Mouse (Mus musculus) limb, embryonic 14.5 days (tissue): ENCODE measurements around the gene Elp4. TPM values are rescaled to one million over a fixed set of nuclear protein-coding genes. Genes with fewer than 3 reads are reported as not detected.

Source experiments
- ATAC-seq: fragments of 200-750 bp; cut with Nextera tagmentation; 2 replicates; pipeline ENCODE4 v1.8.0; 2017; ENCODE audit warnings: low read depth, moderate number of reproducible peaks, moderate TSS enrichment; ENCODE audit not compliant: low FRiP score
- DNase-seq: peaks from one replicate; pipeline ENCODE4 v3.0.0-alpha.2; 2015; ENCODE audit warnings: low spot score
- H3K27ac ChIP-seq: fragments of 300-500 bp; sonication (generic); replicated peaks from 2 replicates; pipeline ENCODE4 v1.5.1; 2014; ENCODE audit warnings: low read depth, mild to moderate bottlenecking, low read length, moderate library complexity, mixed read lengths
- H3K27me3 ChIP-seq: fragments of 300-500 bp; sonication (generic); 2 replicates; pipeline ENCODE4 v1.6.1; 2014; ENCODE audit warnings: low read length, mixed read lengths; ENCODE audit not compliant: control insufficient read depth, insufficient read depth
- H3K36me3 ChIP-seq: fragments of 300-500 bp; sonication (generic); 2 replicates; pipeline ENCODE4 v1.6.1; 2014; ENCODE audit warnings: mild to moderate bottlenecking, low read length, moderate library complexity, mixed read lengths; ENCODE audit not compliant: control insufficient read depth, insufficient read depth
- H3K4me1 ChIP-seq: fragments of 300-500 bp; sonication (generic); 2 replicates; pipeline ENCODE4 v1.6.1; 2014; ENCODE audit warnings: antibody characterized with exemption, low read length, mixed read lengths; ENCODE audit not compliant: control insufficient read depth, insufficient read depth
- H3K4me2 ChIP-seq: fragments of 300-500 bp; sonication (generic); replicated peaks from 2 replicates; pipeline ENCODE4 v1.6.1; 2014; ENCODE audit warnings: low read depth, mild to moderate bottlenecking, low read length, moderate library complexity; ENCODE audit not compliant: severe bottlenecking
- H3K4me3 ChIP-seq: fragments of 300-500 bp; sonication (generic); replicated peaks from 2 replicates; pipeline ENCODE4 v1.5.1; 2014; ENCODE audit warnings: low read length
- H3K9ac ChIP-seq: fragments of 300-500 bp; sonication (generic); 2 replicates; pipeline ENCODE4 v1.6.1; 2014; ENCODE audit warnings: mild to moderate bottlenecking, low read depth, low read length, moderate library complexity; ENCODE audit not compliant: severe bottlenecking
- H3K9me3 ChIP-seq: fragments of 300-500 bp; sonication (generic); 2 replicates; pipeline ENCODE4 v1.6.1; 2016; ENCODE audit warnings: low read length; ENCODE audit not compliant: control insufficient read depth
- POLR2A ChIP-seq: fragments of 200-500 bp; IDR thresholded peaks from 2 replicates; pipeline ENCODE4 v1.8.0; 2012; ENCODE audit warnings: inconsistent platforms, mild to moderate bottlenecking, moderate library complexity, borderline replicate concordance; ENCODE audit not compliant: insufficient read depth, insufficient read length; ENCODE audit errors: extremely low read depth
- WGBS: fragments of 180-500 bp; shearing (Covaris S2); extraction: QIAGEN DNeasy Blood & Tissue Kit; methylation state at CpG from one replicate; pipeline ENCODE4 v1.1.7; 2014; 5-methylcytosine and 5-hydroxymethylcytosine counted together
- polyA plus RNA-seq, 2 experiments: library from polyadenylated mRNA; depleted of rRNA in 1 of 2; stranded (reverse) in 1 of 2; unstranded in 1 of 2; fragments of >200 nt; fragmentation: Nextera tagmentation in 1 of 2; extraction: Ambion mirVana in 1 of 2; gene quantifications; 2 replicates each; pipeline versions ENCODE4 v1.2.1 to v1.2.3; 2012 to 2014

The Elp4 gene
- polyA plus RNA-seq, 2 experiments: 12.5 to 31.2 TPM

GRCm38 (mm10) chr2:105687317-105687991 is 216.9 kb downstream of the Elp4 start:
- DNase-seq (no peak), ATAC-seq (no peak)
- no peak overlapping the region for H3K27ac ChIP-seq
- no peaks in the 10 kb centered on the region for H3K9me3 ChIP-seq
- H3K4me2 ChIP-seq: peak overlapping the region; percentile 16; the same call in 1 of the 2 replicates
- 1% methylated on average over 13 of the region's 13 CpGs for WGBS
- H3K27me3 ChIP-seq: peaks cover 95% of the 10 kb centered on the region
- no peaks in the 10 kb centered on the region for H3K36me3 ChIP-seq
- 0 out of 2 replicates have a peak, but pooled peaks cover 5% of the 10 kb centered on the region for H3K4me1 ChIP-seq
- no peak for TF ChIP-seq POLR2A
- peak overlapping the region; percentile 13; the same call in 1 of the 2 replicates for H3K4me3 ChIP-seq
- no peak overlapping the region for H3K9ac ChIP-seq

GRCm38 (mm10) chr2:105686363-105687316 is 217.7 kb downstream of the Elp4 start:
- 3% methylated on average over 32 of the region's 36 CpGs for WGBS
- DNase-seq (no peak), ATAC-seq (no peak)
- Histone ChIP-seq H3K4me1 (0 out of 2 replicates have a peak, but pooled peaks cover 5% of the 10 kb centered on the region), H3K27me3 (peaks cover 95% of the 10 kb centered on the region), H3K27ac (no peak overlapping the region), H3K4me2 (no peak overlapping the region), H3K9ac (no peak overlapping the region), H3K36me3 (no peaks in the 10 kb centered on the region), H3K4me3 (no peak overlapping the region), H3K9me3 (no peaks in the 10 kb centered on the region)
- TF ChIP-seq POLR2A: no peak

- Histone ChIP-seq H3K9ac (no peak overlapping the region), H3K27ac (no peak overlapping the region), H3K4me3 (no peak overlapping the region), H3K4me1 (0 out of 2 replicates have a peak, but pooled peaks cover 5% of the 10 kb centered on the region), H3K36me3 (no peaks in the 10 kb centered on the region), H3K9me3 (no peaks in the 10 kb centered on the region), H3K4me2 (no peak overlapping the region), H3K27me3 (peaks cover 95% of the 10 kb centered on the region)
- TF ChIP-seq POLR2A: no peak
- 2% methylated on average over 11 of the region's 11 CpGs for WGBS
- DNase-seq (no peak), ATAC-seq (no peak)
Measured at GRCm38 (mm10) chr2:105685651-105686050, 218.7 kb downstream of the Elp4 start.

- H3K9ac ChIP-seq: no peak overlapping the region
- 2% methylated on average over 11 of the region's 11 CpGs for WGBS
- no peak overlapping the region for H3K4me3 ChIP-seq
- no peak for TF ChIP-seq POLR2A
- H3K27me3 ChIP-seq: peaks cover 95% of the 10 kb centered on the region
- H3K4me1 ChIP-seq: 0 out of 2 replicates have a peak, but pooled peaks cover 5% of the 10 kb centered on the region
- ATAC-seq (no peak), DNase-seq (no peak)
- H3K4me2 ChIP-seq: no peak overlapping the region
- no peak overlapping the region for H3K27ac ChIP-seq
- no peaks in the 10 kb centered on the region for H3K9me3 ChIP-seq
- H3K36me3 ChIP-seq: no peaks in the 10 kb centered on the region
Measured at GRCm38 (mm10) chr2:105684991-105685650, 219.2 kb downstream of the Elp4 start.
